8 mouse cellular contexts compared by ENCODE assay signal in the genomic region with DNA sequence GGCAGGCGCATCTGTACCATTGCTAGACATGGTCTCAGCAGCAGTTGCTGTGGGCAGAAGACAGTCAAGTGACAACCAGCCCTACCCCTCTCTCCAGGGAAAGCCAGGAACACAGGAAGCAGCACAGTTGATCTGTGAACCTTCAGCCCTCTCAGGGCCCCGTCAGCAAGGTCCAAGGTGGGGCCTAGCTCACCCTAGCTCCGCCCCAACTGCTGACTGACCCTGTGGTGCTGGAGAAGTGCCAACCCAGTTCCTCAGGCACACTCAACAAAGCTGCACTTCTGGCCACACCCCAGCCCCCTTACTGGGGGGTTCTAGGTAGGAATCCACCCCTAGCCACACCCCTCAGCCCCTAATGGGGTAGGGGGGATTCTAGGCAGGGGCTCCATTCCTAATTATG. TPM values are rescaled to one million over a fixed set of nuclear protein-coding genes. Genes with fewer than 3 reads are reported as not detected.
A peak's percentile ranks its signal among the peaks of the same experiment; 100 is the strongest.
DNase-seq lines count a peak whose midpoint lies in the region; ATAC-seq and TF ChIP-seq lines count a peak whose summit lies in the region.

No protein-coding gene starts in this region.

- no peak overlapping the region for H3K9ac ChIP-seq in hindbrain, embryonic 12.5 days
- peak overlapping the region; percentile 35; the same call in 1 of the 2 replicates for H3K9ac ChIP-seq in liver, adult 2 months (ENCODE audit: low read depth, low read length)

- 52% methylated on average over 3 of the region's 3 CpGs for WGBS in hindbrain, embryonic 12.5 days
- 55% methylated on average over 3 of the region's 3 CpGs for WGBS in liver, adult 2 months

- H3K9me3 ChIP-seq in hindbrain, embryonic 12.5 days (replicated peaks): no peaks in the 10 kb centered on the region

- TF ChIP-seq CTCF in liver, adult 2 months (IDR thresholded peaks at IDR 0.05; ENCODE audit: low read depth, low read length): no peak

- DNase-seq in cerebellum, adult 11-12 months: peak; percentile 29
- DNase-seq in R1 (ENCODE audit: low read depth, low spot score): peak; percentile 87
- peak; percentile 45 for DNase-seq in liver, adult 2 months (ENCODE audit: extremely low read depth, low read depth, low spot score)
- no peak for DNase-seq in frontal cortex, postnatal 10 days (ENCODE audit: low spot score in 2 of 2)
- no peak for DNase-seq in cerebellum, adult 9-10 months

- no peak overlapping the region for H3K4me3 ChIP-seq in hindbrain, embryonic 12.5 days
- H3K4me3 ChIP-seq in liver, adult 2 months (ENCODE audit: insufficient read depth, low read depth, low read length): no peak overlapping the region

- no peak for TF ChIP-seq POLR2A in liver, adult 2 months (IDR thresholded peaks at IDR 0.05; ENCODE audit: extremely low read depth, insufficient read depth, low read length)

- no peak for ATAC-seq in cerebellum, adult (ENCODE audit: insufficient number of reproducible peaks, low FRiP score, low TSS enrichment)
- ATAC-seq in hindbrain, embryonic 12.5 days (ENCODE audit: low FRiP score): no peak
- no peak for ATAC-seq in megakaryocyte-erythroid progenitor cell, adult 5-6 weeks (replicated peaks; ENCODE audit: low FRiP score, low TSS enrichment, poor library complexity, severe bottlenecking)

- H3K27ac ChIP-seq in hindbrain, embryonic 12.5 days: 0 out of 2 replicates have a peak overlapping the region, but pooled peaks have one; percentile 35
- H3K27ac ChIP-seq in liver, adult 2 months (replicated peaks; ENCODE audit: insufficient read depth, low read depth, low read length): peak overlapping the region; percentile 40; the same call in 1 of the 2 replicates

- no peak overlapping the region for H3K4me2 ChIP-seq in hindbrain, embryonic 12.5 days (replicated peaks)

- H3K36me3 ChIP-seq in hindbrain, embryonic 12.5 days: peaks cover 15% of the 10 kb centered on the region; the same call in 1 of the 2 replicates
- H3K36me3 ChIP-seq in liver, adult 2 months (ENCODE audit: control insufficient read depth, insufficient read depth, low read length): peaks cover 21% of the 10 kb centered on the region

- no peaks in the 10 kb centered on the region; the same call in 1 of the 2 replicates for H3K79me2 ChIP-seq in liver, adult 2 months (ENCODE audit: control insufficient read depth, insufficient read depth, low read length)

- no peaks in the 10 kb centered on the region for H3K27me3 ChIP-seq in hindbrain, embryonic 12.5 days
- no peaks in the 10 kb centered on the region for H3K27me3 ChIP-seq in liver, adult 2 months (ENCODE audit: control insufficient read depth, insufficient read depth, low read length)

- peaks cover 38% of the 10 kb centered on the region for H3K4me1 ChIP-seq in hindbrain, embryonic 12.5 days
- peaks cover 13% of the 10 kb centered on the region for H3K4me1 ChIP-seq in liver, adult 2 months (ENCODE audit: control insufficient read depth, insufficient read depth, low read length)

RNA-seq across cellular contexts. Expression of a gene that starts 4.8 kb away (rescaled TPM):
- polyA plus RNA-seq in hindbrain, embryonic 12.5 days (2016; fragmentation: Nextera tagmentation; extraction: Ambion mirVana): 37.1 and 37.2 TPM in 2 replicates
- total RNA-seq in liver, adult 2 months (2014; rRNA removed): 23.0 and 28.1 TPM in 2 replicates
- 20.6 and 21.5 TPM in 2 replicates for polyA plus RNA-seq in liver, adult 2 months (2012; rRNA removed)
- 4.8 and 6.8 TPM in 2 replicates for total RNA-seq in megakaryocyte-erythroid progenitor cell, adult 5-6 weeks (2014; fragmentation: Nextera tagmentation)
- total RNA-seq in megakaryocyte-erythroid progenitor cell, adult 5-6 weeks (2017): 3.7 and 6.1 TPM in 2 replicates

RNA-seq across cellular contexts. Expression of a gene that starts 11.2 kb away (rescaled TPM):
- polyA plus RNA-seq in hindbrain, embryonic 12.5 days (2016; fragmentation: Nextera tagmentation; extraction: Ambion mirVana): 2.3 and 2.5 TPM in 2 replicates
- 2.5 and 3.4 TPM in 2 replicates for total RNA-seq in liver, adult 2 months (2014; rRNA removed)
- polyA plus RNA-seq in liver, adult 2 months (2012; rRNA removed): 20.9 and 27.7 TPM in 2 replicates
- total RNA-seq in megakaryocyte-erythroid progenitor cell, adult 5-6 weeks (2014; fragmentation: Nextera tagmentation): 5.8 and 8.4 TPM in 2 replicates
- total RNA-seq in megakaryocyte-erythroid progenitor cell, adult 5-6 weeks (2017): 2.2 and 3.2 TPM in 2 replicates

RNA-seq across cellular contexts. Expression of a gene that starts 12.3 kb away (rescaled TPM):
- polyA plus RNA-seq in hindbrain, embryonic 12.5 days (2016; fragmentation: Nextera tagmentation; extraction: Ambion mirVana): not detected in 2 replicates
- total RNA-seq in liver, adult 2 months (2014; rRNA removed): not detected in 2 replicates
- not detected in 2 replicates for polyA plus RNA-seq in liver, adult 2 months (2012; rRNA removed)
- total RNA-seq in megakaryocyte-erythroid progenitor cell, adult 5-6 weeks (2014; fragmentation: Nextera tagmentation): not detected in 2 replicates
- total RNA-seq in megakaryocyte-erythroid progenitor cell, adult 5-6 weeks (2017): not detected in 2 replicates

RNA-seq across cellular contexts. Expression of a gene that starts 15.3 kb away (rescaled TPM):
- 95.7 and 99.9 TPM in 2 replicates for polyA plus RNA-seq in hindbrain, embryonic 12.5 days (2016; fragmentation: Nextera tagmentation; extraction: Ambion mirVana)
- total RNA-seq in liver, adult 2 months (2014; rRNA removed): 0.92 and 2.7 TPM in 2 replicates
- 0.20 and 0.22 TPM in 2 replicates for polyA plus RNA-seq in liver, adult 2 months (2012; rRNA removed)
- total RNA-seq in megakaryocyte-erythroid progenitor cell, adult 5-6 weeks (2014; fragmentation: Nextera tagmentation): 151 and 161 TPM in 2 replicates
- 150 and 161 TPM in 2 replicates for total RNA-seq in megakaryocyte-erythroid progenitor cell, adult 5-6 weeks (2017)

RNA-seq across cellular contexts. Expression of a gene that starts 31.2 kb away (rescaled TPM):
- 19.5 and 19.8 TPM in 2 replicates for polyA plus RNA-seq in hindbrain, embryonic 12.5 days (2016; fragmentation: Nextera tagmentation; extraction: Ambion mirVana)
- total RNA-seq in liver, adult 2 months (2014; rRNA removed): 11.5 and 12.1 TPM in 2 replicates
- 16.6 and 18.9 TPM in 2 replicates for polyA plus RNA-seq in liver, adult 2 months (2012; rRNA removed)
- 15.8 and 19.2 TPM in 2 replicates for total RNA-seq in megakaryocyte-erythroid progenitor cell, adult 5-6 weeks (2014; fragmentation: Nextera tagmentation)
- total RNA-seq in megakaryocyte-erythroid progenitor cell, adult 5-6 weeks (2017): 19.2 and 21.7 TPM in 2 replicates

Comparison
In these comparisons a context has a peak if more than half of its experiments do, and no peak if none do; other contexts are left out.
1. DNase-seq: peak in cerebellum, adult 11-12 months (single experiment), R1 (single experiment) and liver, adult 2 months (single experiment); none in frontal cortex, postnatal 10 days (0 of 2) and cerebellum, adult 9-10 months (single experiment).